Mouse (Mus musculus) ES-E14 (cell line): ENCODE results near the gene As3mt.

ENCODE experiments used
- HCFC1 ChIP-seq: IDR thresholded peaks from 2 replicates; pipeline ENCODE4 v1.6.1; 2012; ENCODE audit warnings: low read length, inconsistent platforms, borderline replicate concordance; ENCODE audit not compliant: insufficient read depth
- ZC3H11A ChIP-seq: IDR thresholded peaks from 2 replicates; pipeline ENCODE4 v1.6.1; 2012; ENCODE audit warnings: low read depth, mild to moderate bottlenecking, inconsistent platforms, low read length, borderline replicate concordance

DNA sequence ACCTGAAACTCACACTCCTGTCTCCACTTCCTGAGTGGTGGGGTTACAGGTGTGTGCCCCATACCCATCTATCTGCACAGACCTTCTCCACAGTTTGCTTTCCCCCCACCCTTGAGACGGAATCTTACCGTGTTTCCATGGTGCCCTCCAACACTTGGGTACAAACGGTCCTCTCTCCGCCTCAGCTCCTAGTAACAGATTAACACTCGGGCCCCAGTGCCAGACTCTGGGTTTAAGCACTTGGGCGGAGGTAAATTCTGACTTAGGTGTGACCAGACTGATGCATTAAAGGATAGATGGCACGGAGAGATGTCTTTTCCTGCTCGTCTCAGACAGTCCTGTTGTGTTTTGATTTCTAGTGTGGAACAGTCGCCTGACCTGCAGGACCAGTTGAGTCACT lies 6.1 kb upstream of the As3mt start:
- TF ChIP-seq HCFC1 (no peak), ZC3H11A (no peak)
